Mouse (Mus musculus): ENCODE measurements at regions not wholly inside any gene's neighbourhood (a gene's known extent, or its start where the extent isn't known, plus 50 kb on each side); places are given as distances from the start of the nearest gene placed in this dataset.

GRCm38 (mm10) chr16:55663946-55664345, 174.8 kb downstream of the Nfkbiz start:
- DNase-seq (ENCODE audit: low read depth) = peak; percentile 36

- DNase-seq (ENCODE audit: low read depth) = no peak
Observed at GRCm38 (mm10) chr16:55636667-55637450, 201.8 kb downstream of the Nfkbiz start.

DNA sequence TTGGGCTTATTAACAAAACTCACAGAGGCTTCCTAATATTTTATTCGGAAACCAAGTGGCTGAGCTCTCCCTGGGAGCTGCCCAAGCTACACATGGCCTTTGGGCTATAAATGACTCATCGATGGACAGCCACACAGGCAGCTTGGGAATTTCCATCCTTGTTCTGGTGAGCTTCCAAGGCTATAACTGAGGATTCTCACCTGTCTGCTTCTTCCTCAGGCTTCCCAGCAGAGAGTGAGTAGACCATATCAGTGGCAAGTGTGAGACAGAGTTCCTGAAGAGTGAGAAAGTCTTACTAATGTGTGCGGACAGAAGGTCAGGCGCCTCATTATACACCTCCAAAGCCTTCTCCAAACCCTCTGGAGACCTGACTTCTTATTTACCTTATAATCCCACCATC, 202.5 kb downstream of the Nfkbiz start:
- peak; percentile 26 for DNase-seq (ENCODE audit: low read depth)

- peak; percentile 74 for DNase-seq (ENCODE audit: low read depth)
Observed at GRCm38 (mm10) chr16:55634691-55635090, 204.0 kb downstream of the Nfkbiz start.

- DNase-seq (ENCODE audit: low read depth) = no peak
Observed at GRCm38 (mm10) chr16:55632220-55632619, 206.5 kb downstream of the Nfkbiz start.

DNA sequence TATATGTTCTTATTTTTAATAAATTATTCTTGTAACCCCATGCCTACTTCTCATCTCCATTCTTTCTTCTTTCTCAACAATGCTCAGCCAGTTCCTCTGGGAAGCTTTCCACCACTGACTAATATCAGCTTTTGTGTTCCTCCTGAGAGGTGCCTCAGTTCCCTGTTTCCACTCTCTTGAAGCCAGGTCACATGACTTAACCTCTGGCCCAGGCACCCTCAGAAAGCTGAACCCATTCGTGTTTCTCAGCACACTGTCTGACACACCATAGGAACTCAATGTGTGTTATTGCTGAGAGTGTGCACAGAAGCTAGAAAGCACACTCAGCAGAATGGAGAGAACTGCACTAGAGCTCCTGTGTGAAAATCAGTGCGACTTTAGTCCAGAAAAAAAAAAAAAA, 207.1 kb downstream of the Nfkbiz start:
- no peak for DNase-seq (ENCODE audit: low read depth)

DNA sequence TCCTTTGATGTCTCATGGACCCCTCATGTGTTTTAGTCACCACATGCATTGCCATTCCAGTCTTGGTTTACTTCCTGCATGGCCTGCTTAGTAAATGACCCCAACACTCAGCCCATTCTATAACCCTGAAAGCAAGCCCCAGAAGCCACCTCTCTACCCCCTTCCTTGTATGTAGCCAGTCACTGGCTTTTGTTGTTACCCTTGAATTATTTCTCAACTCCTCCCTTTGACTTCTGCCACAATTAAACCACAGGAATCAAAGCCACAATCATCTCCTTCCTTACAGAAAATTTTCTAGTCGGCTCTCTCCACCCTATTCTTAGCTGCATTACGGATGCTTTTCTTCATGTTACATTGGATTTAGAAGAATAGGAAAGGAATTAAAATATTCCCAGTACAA, 207.7 kb downstream of the Nfkbiz start:
- no peak for DNase-seq (ENCODE audit: low read depth)

GRCm38 (mm10) chr16:55627531-55627930, 211.2 kb downstream of the Nfkbiz start:
- no peak for DNase-seq (ENCODE audit: low read depth)

DNA sequence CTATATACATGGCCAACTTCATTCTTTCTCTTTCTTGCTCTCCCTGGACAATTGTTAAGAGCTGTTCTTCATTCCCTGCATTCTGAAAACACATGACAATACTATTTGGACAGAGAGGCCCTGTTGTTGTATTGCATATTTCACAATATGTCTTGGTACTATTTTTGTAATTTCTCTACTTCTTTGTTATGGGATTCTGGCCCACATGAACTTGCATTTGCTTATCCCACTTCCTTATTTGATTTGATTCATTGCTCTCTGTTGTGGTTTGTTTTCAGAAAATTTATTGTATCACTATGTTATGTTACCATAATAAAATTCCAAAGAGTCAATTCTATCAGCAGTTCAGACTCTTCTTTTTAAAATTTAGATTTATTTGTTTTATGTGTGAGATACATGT, 215.3 kb downstream of the Nfkbiz start:
- no peak for DNase-seq (ENCODE audit: low read depth)

GRCm38 (mm10) chr16:55619731-55620130, 219.0 kb downstream of the Nfkbiz start:
- DNase-seq (ENCODE audit: low read depth) = no peak

DNA sequence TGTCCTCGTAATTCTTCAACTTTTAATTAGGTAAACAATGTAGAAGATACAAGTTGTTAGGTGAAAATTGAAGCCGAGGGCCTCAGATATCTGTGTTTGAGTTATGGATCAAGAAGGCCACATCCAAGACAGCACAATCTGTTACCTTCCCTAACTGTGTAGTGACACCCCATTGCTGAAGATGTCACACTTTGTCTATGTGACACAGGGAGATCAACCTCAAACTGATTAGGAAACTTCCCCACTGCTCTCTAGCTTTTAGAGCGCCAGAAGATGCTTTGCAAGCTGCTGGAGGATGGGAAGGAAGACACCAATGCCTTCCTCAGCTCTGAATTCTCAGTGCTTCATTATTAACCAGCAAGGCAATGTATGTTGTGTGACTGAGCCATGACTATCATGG, 220.7 kb downstream of the Nfkbiz start:
- DNase-seq (ENCODE audit: low read depth) = no peak

GRCm38 (mm10) chr16:55617506-55617905, 221.2 kb downstream of the Nfkbiz start:
- DNase-seq (ENCODE audit: low read depth) = no peak

DNA sequence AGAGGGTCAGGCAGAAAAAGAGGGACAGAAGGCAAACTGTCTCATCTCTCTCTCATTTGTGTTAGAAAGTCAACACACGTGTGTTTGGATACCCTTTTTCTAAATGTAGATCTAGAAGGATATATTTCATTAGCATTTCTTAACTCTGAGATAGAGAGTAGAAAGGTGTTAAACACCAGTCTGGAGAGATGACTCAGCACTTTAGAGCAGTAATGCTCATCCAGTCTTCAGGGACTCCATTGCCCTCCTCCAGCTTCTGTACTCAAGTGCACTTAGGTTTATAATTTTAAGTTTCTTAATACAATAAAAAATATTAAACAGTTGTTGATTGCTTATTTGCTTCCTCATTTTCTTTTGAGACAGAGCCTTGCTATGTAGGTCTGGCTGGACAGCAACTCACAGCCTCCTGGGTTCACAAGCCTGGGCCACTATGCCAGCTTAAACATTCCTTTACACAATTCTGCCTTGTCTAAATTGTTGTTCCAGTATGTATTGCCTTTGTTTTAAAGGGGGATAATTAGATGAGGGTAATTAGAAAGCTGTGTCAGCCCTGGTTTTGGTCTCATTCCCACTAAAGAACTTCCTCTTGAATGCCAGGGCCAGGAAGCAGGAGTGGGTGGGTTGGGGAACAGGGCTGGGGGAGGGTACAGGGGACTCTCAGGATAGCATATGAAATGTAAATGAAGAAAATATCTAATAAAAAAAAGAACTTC, 222.1 kb downstream of the Nfkbiz start:
- no peak for DNase-seq (ENCODE audit: low read depth)

DNA sequence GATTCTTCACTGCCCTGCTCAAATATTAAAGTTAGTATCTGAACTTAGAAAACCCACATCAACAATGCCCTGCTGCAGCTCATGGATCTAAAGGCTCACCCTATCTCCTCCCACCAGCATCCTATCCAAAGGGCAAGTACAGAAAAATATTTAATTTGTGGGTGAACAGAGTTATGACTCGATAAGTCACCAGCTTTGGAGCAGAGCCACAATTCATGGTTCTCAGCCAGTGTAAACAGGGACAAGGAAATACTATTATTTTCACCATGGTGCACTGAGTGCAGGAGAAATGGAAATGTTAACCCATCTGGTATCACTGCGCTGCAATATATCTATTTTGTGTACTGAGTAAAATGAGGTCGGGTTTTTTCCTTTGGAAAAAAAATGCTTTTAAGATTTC, 225.8 kb downstream of the Nfkbiz start:
- peak; percentile 45 for DNase-seq (ENCODE audit: low read depth)

- DNase-seq (ENCODE audit: low read depth) = no peak
Observed at GRCm38 (mm10) chr16:55612001-55612400, 226.7 kb downstream of the Nfkbiz start.

- no peak for DNase-seq (ENCODE audit: low read depth)
Observed at GRCm38 (mm10) chr16:55611172-55611571, 227.5 kb downstream of the Nfkbiz start.

DNA sequence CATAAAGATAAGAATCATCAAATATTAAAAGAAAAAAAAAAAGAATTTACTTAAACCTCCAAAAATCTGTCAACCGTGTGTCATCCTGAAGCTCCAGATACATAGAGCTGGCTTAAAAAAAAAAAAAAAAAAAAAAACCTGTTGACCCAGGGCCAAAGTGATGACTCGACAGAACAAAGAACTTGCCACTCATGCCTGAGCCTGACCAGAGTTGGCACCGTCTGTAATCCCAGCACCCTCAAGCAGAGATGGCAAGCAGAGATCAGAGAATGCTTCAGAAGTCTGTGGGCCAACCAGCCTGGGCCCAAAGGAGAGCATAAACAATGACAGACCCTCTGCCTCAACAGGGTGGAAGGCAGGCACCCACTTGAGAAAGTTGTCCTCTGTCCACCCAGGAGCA, 230.3 kb downstream of the Nfkbiz start:
- peak; percentile 57 for DNase-seq (ENCODE audit: low read depth)

GRCm38 (mm10) chr16:55606447-55607239, 232.1 kb downstream of the Nfkbiz start:
- DNase-seq (ENCODE audit: low read depth) = no peak

GRCm38 (mm10) chr16:55603611-55604010, 235.1 kb downstream of the Nfkbiz start:
- DNase-seq (ENCODE audit: low read depth) = no peak

GRCm38 (mm10) chr16:55589382-55589956, 249.2 kb downstream of the Nfkbiz start:
- DNase-seq (ENCODE audit: low read depth) = no peak

GRCm38 (mm10) chr16:55587138-55587537, 251.6 kb downstream of the Nfkbiz start:
- DNase-seq (ENCODE audit: low read depth) = no peak

- DNase-seq (ENCODE audit: low read depth) = no peak
Observed at GRCm38 (mm10) chr16:55582906-55583305, 255.8 kb downstream of the Nfkbiz start.
